Mouse (Mus musculus): ENCODE results near the gene Ank3. TPM values are rescaled to one million over a fixed set of nuclear protein-coding genes. Genes with fewer than 3 reads are reported as not detected.

Gene Ank3
- polyA plus RNA-seq, 1 experiment from 2014 or later, result 8.3 TPM

DNA sequence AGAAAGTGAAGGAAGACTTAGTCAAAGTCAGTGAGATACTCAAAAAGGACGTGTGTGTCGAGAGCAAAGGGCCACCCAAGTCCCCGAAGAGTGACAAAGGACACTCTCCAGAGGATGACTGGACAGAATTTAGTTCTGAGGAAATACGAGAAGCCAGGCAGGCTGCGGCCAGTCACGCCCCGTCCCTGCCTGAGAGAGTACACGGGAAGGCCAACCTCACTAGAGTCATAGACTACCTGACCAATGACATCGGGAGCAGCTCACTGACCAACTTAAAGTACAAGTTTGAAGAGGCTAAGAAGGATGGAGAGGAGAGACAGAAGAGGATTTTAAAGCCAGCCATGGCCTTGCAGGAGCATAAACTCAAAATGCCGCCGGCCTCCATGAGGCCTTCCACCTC is 588.9 kb downstream of the Ank3 start:
- Histone ChIP-seq H3K9ac (no peak overlapping the region), H3K4me3 (replicated peaks) (no peak overlapping the region), H3K4me2 (no peak overlapping the region), H3K4me1 (replicated peaks) (peaks cover 1% of the 10 kb centered on the region), H3K27ac (replicated peaks) (no peak overlapping the region), H3K27me3 (no peaks in the 10 kb centered on the region), H3K36me3 (replicated peaks) (peaks cover 66% of the 10 kb centered on the region), H3K9me3 (replicated peaks) (peaks cover 26% of the 10 kb centered on the region; the same call in 1 of the 2 replicates)
- 82% methylated on average over 11 of the region's 11 CpGs for WGBS (ENCODE audit: insufficient replicate concordance)
- no peak for ATAC-seq (ENCODE audit: insufficient read depth)

DNA sequence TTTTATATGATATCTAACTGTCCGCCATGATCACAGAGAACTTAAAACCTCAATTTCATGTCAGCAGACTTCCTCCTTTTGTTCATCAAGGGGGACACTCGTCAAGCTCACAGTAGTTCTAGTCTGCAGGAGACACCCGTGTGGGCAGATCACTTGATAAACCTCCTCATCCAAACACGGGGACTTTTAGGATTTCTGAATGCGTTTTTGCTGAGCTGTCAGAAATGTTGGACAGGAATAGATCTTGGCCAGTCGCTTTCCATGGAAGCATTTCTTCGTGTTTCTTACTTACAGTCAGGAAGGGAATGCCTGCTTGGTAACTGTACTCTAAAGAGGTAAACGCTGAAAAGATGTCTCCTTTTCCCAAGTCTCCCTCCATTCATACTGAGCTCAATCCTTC is 598.5 kb downstream of the Ank3 start:
- H3K4me3 ChIP-seq (replicated peaks), result no peak overlapping the region
- H3K9ac ChIP-seq, result no peak overlapping the region
- no peaks in the 10 kb centered on the region for H3K27me3 ChIP-seq
- H3K36me3 ChIP-seq (replicated peaks), result peaks cover 32% of the 10 kb centered on the region
- H3K9me3 ChIP-seq (replicated peaks), result peaks cover 4% of the 10 kb centered on the region
- ATAC-seq (ENCODE audit: insufficient read depth), result no peak
- H3K4me2 ChIP-seq, result no peak overlapping the region
- no peak overlapping the region for H3K27ac ChIP-seq (replicated peaks)
- 35% methylated on average over 8 of the region's 8 CpGs for WGBS (ENCODE audit: insufficient replicate concordance)
- no peaks in the 10 kb centered on the region for H3K4me1 ChIP-seq (replicated peaks)

GRCm38 (mm10) chr10:70004058-70004457 is 605.5 kb downstream of the Ank3 start:
- Histone ChIP-seq H3K27ac (replicated peaks) (no peak overlapping the region), H3K27me3 (no peaks in the 10 kb centered on the region), H3K9me3 (replicated peaks) (no peaks in the 10 kb centered on the region), H3K4me3 (replicated peaks) (no peak overlapping the region), H3K4me1 (replicated peaks) (no peaks in the 10 kb centered on the region), H3K36me3 (replicated peaks) (peaks cover 14% of the 10 kb centered on the region; the same call in 1 of the 2 replicates), H3K4me2 (no peak overlapping the region), H3K9ac (no peak overlapping the region)
- WGBS (ENCODE audit: insufficient replicate concordance), result 62% methylated on average over 5 of the region's 5 CpGs
- ATAC-seq (ENCODE audit: insufficient read depth), result no peak

- H3K36me3 ChIP-seq (replicated peaks), result peaks cover 8% of the 10 kb centered on the region; the same call in 1 of the 2 replicates
- no peaks in the 10 kb centered on the region for H3K27me3 ChIP-seq
- no peak overlapping the region for H3K4me2 ChIP-seq
- H3K27ac ChIP-seq (replicated peaks), result no peak overlapping the region
- H3K4me3 ChIP-seq (replicated peaks), result no peak overlapping the region
- 89% methylated on average over 15 of the region's 15 CpGs for WGBS (ENCODE audit: insufficient replicate concordance)
- H3K9me3 ChIP-seq (replicated peaks), result no peaks in the 10 kb centered on the region
- no peak for ATAC-seq (ENCODE audit: insufficient read depth)
- no peaks in the 10 kb centered on the region for H3K4me1 ChIP-seq (replicated peaks)
- no peak overlapping the region for H3K9ac ChIP-seq
These were observed 606.3 kb downstream of the Ank3 start for GRCm38 (mm10) chr10:70004831-70005230.

- H3K9me3 ChIP-seq (replicated peaks), result no peaks in the 10 kb centered on the region
- no peak overlapping the region for H3K4me2 ChIP-seq
- H3K27ac ChIP-seq (replicated peaks), result no peak overlapping the region
- H3K4me3 ChIP-seq (replicated peaks), result no peak overlapping the region
- no peaks in the 10 kb centered on the region for H3K27me3 ChIP-seq
- H3K4me1 ChIP-seq (replicated peaks), result no peaks in the 10 kb centered on the region
- no peak overlapping the region for H3K9ac ChIP-seq
- peaks cover 8% of the 10 kb centered on the region; the same call in 1 of the 2 replicates for H3K36me3 ChIP-seq (replicated peaks)
- ATAC-seq (ENCODE audit: insufficient read depth), result no peak
- 58% methylated on average over 9 of the region's 9 CpGs for WGBS (ENCODE audit: insufficient replicate concordance)
These were observed 607.8 kb downstream of the Ank3 start for GRCm38 (mm10) chr10:70006380-70006779.

GRCm38 (mm10) chr10:70011738-70012137 is 613.2 kb downstream of the Ank3 start:
- H3K4me1 ChIP-seq (replicated peaks), result no peaks in the 10 kb centered on the region
- no peaks in the 10 kb centered on the region for H3K27me3 ChIP-seq
- no peak overlapping the region for H3K9ac ChIP-seq
- no peak for ATAC-seq (ENCODE audit: insufficient read depth)
- H3K27ac ChIP-seq (replicated peaks), result no peak overlapping the region
- H3K36me3 ChIP-seq (replicated peaks), result 0 out of 2 replicates have a peak, but pooled peaks cover 3% of the 10 kb centered on the region
- 56% methylated on average over 5 of the region's 5 CpGs for WGBS (ENCODE audit: insufficient replicate concordance)
- no peak overlapping the region for H3K4me2 ChIP-seq
- no peaks in the 10 kb centered on the region for H3K9me3 ChIP-seq (replicated peaks)
- H3K4me3 ChIP-seq (replicated peaks), result no peak overlapping the region

- Histone ChIP-seq H3K9ac (no peak overlapping the region), H3K9me3 (replicated peaks) (no peaks in the 10 kb centered on the region), H3K36me3 (replicated peaks) (0 out of 2 replicates have a peak, but pooled peaks cover 3% of the 10 kb centered on the region), H3K4me2 (no peak overlapping the region), H3K27ac (replicated peaks) (no peak overlapping the region), H3K4me1 (replicated peaks) (no peaks in the 10 kb centered on the region), H3K27me3 (no peaks in the 10 kb centered on the region), H3K4me3 (replicated peaks) (no peak overlapping the region)
- ATAC-seq (ENCODE audit: insufficient read depth), result no peak
- WGBS (ENCODE audit: insufficient replicate concordance), result 68% methylated on average over 13 of the region's 13 CpGs
These were observed 615.4 kb downstream of the Ank3 start for GRCm38 (mm10) chr10:70013931-70014330.

- H3K9me3 ChIP-seq (replicated peaks), result no peaks in the 10 kb centered on the region
- H3K9ac ChIP-seq, result no peak overlapping the region
- H3K27me3 ChIP-seq, result no peaks in the 10 kb centered on the region
- ATAC-seq (ENCODE audit: insufficient read depth), result no peak
- WGBS (ENCODE audit: insufficient replicate concordance), result 71% methylated on average over 9 of the region's 9 CpGs
- H3K36me3 ChIP-seq (replicated peaks), result 0 out of 2 replicates have a peak, but pooled peaks cover 7% of the 10 kb centered on the region
- no peak overlapping the region for H3K4me2 ChIP-seq
- no peak overlapping the region for H3K4me3 ChIP-seq (replicated peaks)
- H3K4me1 ChIP-seq (replicated peaks), result no peaks in the 10 kb centered on the region
- H3K27ac ChIP-seq (replicated peaks), result no peak overlapping the region
These were observed 616.6 kb downstream of the Ank3 start for GRCm38 (mm10) chr10:70015201-70015600.

DNA sequence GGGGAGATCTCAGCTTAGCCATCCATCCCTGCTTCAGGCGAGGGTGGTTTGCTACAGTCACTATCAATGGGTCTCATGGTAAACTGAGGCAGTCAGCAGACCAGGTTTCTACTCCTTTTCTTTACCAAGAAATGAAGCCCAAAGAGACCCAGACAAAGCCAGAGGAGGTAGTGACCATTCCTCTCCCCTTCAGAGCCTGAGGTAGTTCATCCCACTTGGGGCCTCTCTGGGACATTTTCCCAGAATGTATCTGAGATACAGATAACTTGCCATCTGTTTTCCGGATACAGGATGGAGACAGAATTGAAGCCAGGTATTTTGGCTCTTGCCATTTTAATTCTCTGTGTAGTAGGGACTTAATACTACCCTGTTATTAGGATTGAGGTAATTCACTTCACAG is 620.1 kb downstream of the Ank3 start:
- ATAC-seq (ENCODE audit: insufficient read depth), result no peak
- WGBS (ENCODE audit: insufficient replicate concordance), result 58% methylated on average over 2 of the region's 2 CpGs
- Histone ChIP-seq H3K4me3 (replicated peaks) (no peak overlapping the region), H3K9ac (no peak overlapping the region), H3K4me1 (replicated peaks) (no peaks in the 10 kb centered on the region), H3K4me2 (no peak overlapping the region), H3K36me3 (replicated peaks) (0 out of 2 replicates have a peak, but pooled peaks cover 8% of the 10 kb centered on the region), H3K9me3 (replicated peaks) (no peaks in the 10 kb centered on the region), H3K27ac (replicated peaks) (no peak overlapping the region), H3K27me3 (no peaks in the 10 kb centered on the region)

DNA sequence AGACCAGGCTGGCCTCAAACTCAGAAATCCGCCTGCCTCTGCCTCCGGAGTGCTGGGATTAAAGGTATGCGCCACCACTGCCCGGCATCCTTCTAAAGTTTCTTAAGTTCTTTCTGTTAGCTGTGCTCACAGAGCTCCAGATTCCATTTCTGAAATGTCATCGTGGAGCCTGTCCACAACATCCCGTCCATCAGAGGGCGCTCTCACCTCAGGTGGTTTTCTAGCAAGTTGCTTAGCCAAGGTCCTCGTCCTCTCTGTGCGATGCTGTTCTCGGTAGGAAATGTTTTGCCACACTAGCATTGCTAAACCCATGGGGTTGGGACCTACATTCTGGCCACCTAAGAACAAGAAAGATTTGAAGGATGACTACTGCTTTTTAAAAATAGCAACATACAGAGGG is 623.1 kb downstream of the Ank3 start:
- Histone ChIP-seq H3K9me3 (replicated peaks) (no peaks in the 10 kb centered on the region), H3K36me3 (replicated peaks) (0 out of 2 replicates have a peak, but pooled peaks cover 5% of the 10 kb centered on the region), H3K27ac (replicated peaks) (no peak overlapping the region), H3K27me3 (no peaks in the 10 kb centered on the region), H3K4me3 (replicated peaks) (no peak overlapping the region), H3K4me2 (no peak overlapping the region), H3K9ac (no peak overlapping the region), H3K4me1 (replicated peaks) (no peaks in the 10 kb centered on the region)
- no peak for ATAC-seq (ENCODE audit: insufficient read depth)
- WGBS (ENCODE audit: insufficient replicate concordance), result 54% methylated on average over 10 of the region's 10 CpGs

GRCm38 (mm10) chr10:70022596-70022995 is 624.0 kb downstream of the Ank3 start:
- Histone ChIP-seq H3K4me2 (no peak overlapping the region), H3K36me3 (replicated peaks) (0 out of 2 replicates have a peak, but pooled peaks cover 5% of the 10 kb centered on the region), H3K27ac (replicated peaks) (no peak overlapping the region), H3K9me3 (replicated peaks) (no peaks in the 10 kb centered on the region), H3K27me3 (no peaks in the 10 kb centered on the region), H3K4me3 (replicated peaks) (no peak overlapping the region), H3K4me1 (replicated peaks) (no peaks in the 10 kb centered on the region), H3K9ac (no peak overlapping the region)
- ATAC-seq (ENCODE audit: insufficient read depth), result no peak
- WGBS (ENCODE audit: insufficient replicate concordance), result 45% methylated on average over 5 of the region's 5 CpGs

GRCm38 (mm10) chr10:70023861-70024260 is 625.3 kb downstream of the Ank3 start:
- ATAC-seq (ENCODE audit: insufficient read depth), result no peak
- H3K4me2 ChIP-seq, result no peak overlapping the region
- H3K27ac ChIP-seq (replicated peaks), result no peak overlapping the region
- H3K27me3 ChIP-seq, result no peaks in the 10 kb centered on the region
- no peak overlapping the region for H3K9ac ChIP-seq
- WGBS (ENCODE audit: insufficient replicate concordance), result 65% methylated on average over 11 of the region's 11 CpGs
- no peak overlapping the region for H3K4me3 ChIP-seq (replicated peaks)
- H3K9me3 ChIP-seq (replicated peaks), result no peaks in the 10 kb centered on the region
- H3K4me1 ChIP-seq (replicated peaks), result no peaks in the 10 kb centered on the region
- 0 out of 2 replicates have a peak, but pooled peaks cover 5% of the 10 kb centered on the region for H3K36me3 ChIP-seq (replicated peaks)
